Mouse (Mus musculus) right cerebral cortex, postnatal 25 days (tissue): ENCODE measurements around the gene Prkd1.

Source experiments
- DNase-seq: peaks from one replicate; pipeline ENCODE4 v3.0.0; 2022

The Prkd1 gene

GRCm38 (mm10) chr12:50333182-50333581, 315.7 kb downstream of the Prkd1 start:
- no peak for DNase-seq

GRCm38 (mm10) chr12:50314634-50315033, 334.3 kb downstream of the Prkd1 start:
- DNase-seq = no peak

DNA sequence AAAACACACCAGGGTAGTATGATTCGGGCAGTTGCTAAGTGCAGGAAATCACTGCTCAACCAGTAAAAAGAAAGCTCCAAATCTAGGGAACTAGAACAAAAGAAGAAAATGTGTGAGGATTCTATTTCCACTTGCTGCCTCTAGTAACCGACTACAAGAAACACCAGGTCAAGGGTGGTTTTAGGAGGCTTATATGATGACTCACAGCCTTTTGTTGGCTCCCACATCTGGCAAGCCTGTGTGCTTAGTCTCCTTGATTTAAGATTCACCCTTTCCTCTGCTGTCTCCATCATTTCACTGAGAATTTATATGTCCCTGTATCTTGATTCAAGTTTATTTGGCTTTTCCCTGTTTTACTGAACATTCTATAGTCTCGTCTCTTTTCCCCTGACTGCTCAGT, 339.6 kb downstream of the Prkd1 start:
- no peak for DNase-seq

- DNase-seq = no peak
These were observed 347.6 kb downstream of the Prkd1 start for GRCm38 (mm10) chr12:50301334-50301733.

GRCm38 (mm10) chr12:50296067-50296466, 352.8 kb downstream of the Prkd1 start:
- no peak for DNase-seq

- no peak for DNase-seq
These were observed 353.3 kb downstream of the Prkd1 start for GRCm38 (mm10) chr12:50295549-50295948.

DNA sequence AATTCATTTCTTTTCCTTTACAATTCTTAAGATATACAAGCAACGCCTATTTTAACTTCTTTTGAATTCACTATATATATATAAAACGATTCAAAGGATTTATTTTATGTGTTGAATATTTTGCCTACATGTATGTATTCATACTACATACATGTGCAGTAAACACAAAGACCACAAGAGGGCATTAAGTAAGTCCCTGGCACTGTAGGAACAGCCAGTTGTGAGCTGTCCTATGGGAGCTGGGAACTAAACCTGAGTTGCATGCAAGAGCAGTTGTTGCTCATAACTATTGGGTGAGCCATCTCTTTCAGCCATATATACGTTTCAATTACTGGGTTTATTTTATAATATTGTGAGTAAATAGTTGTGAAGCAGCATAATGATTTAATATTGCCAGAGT, 356.1 kb downstream of the Prkd1 start:
- DNase-seq = no peak
